Mouse (Mus musculus) MEL (cell line): ENCODE data around the gene Tgfbr3l.

Experiments
- CHD1 ChIP-seq: IDR thresholded peaks from 2 replicates; pipeline ENCODE4 v1.6.1; 2012; ENCODE audit warnings: low read depth, mild to moderate bottlenecking, inconsistent platforms, low read length, improper control_type of control experiment
- CTCF ChIP-seq, 3 experiments: IDR thresholded peaks in 2 of 3; conservative IDR thresholded peaks in 1 of 3; 2 replicates each; pipeline ENCODE4 v1.5.1; 2011 to 2012; ENCODE audit warnings: low read length in 3 of 3, low read depth in 2 of 3, mild to moderate bottlenecking in 2 of 3, improper control_type of control experiment in 1 of 3, inconsistent platforms in 1 of 3, mixed read lengths in 1 of 3, moderate library complexity in 1 of 3; ENCODE audit not compliant: control insufficient read depth in 1 of 3, insufficient read depth in 1 of 3, poor library complexity in 1 of 3, severe bottlenecking in 1 of 3
- EP300 ChIP-seq, 2 experiments: IDR thresholded peaks; 2 replicates each; pipeline ENCODE4 v1.6.1; 2011; ENCODE audit warnings: improper control_type of control experiment in 2 of 2, low read length in 2 of 2, low read depth in 1 of 2, mild to moderate bottlenecking in 1 of 2
- GABPA ChIP-seq: IDR thresholded peaks from 2 replicates; pipeline ENCODE4 v1.6.1; 2012; ENCODE audit warnings: low read depth, mild to moderate bottlenecking, inconsistent platforms, low read length, improper control_type of control experiment, moderate library complexity
- GATA1 ChIP-seq: IDR thresholded peaks from 2 replicates; pipeline ENCODE4 v1.6.1; 2011; ENCODE audit warnings: low read depth, low read length, improper control_type of control experiment
- HCFC1 ChIP-seq: IDR thresholded peaks from 2 replicates; pipeline ENCODE4 v1.6.1; 2012; ENCODE audit warnings: low read depth, mild to moderate bottlenecking, inconsistent platforms, low read length, improper control_type of control experiment, moderate library complexity
- MAX ChIP-seq: IDR thresholded peaks from 2 replicates; pipeline ENCODE4 v1.6.1; 2011; ENCODE audit warnings: low read length, improper control_type of control experiment
- MYC ChIP-seq: IDR thresholded peaks from 2 replicates; pipeline ENCODE4 v1.6.1; 2011; ENCODE audit warnings: low read depth, mild to moderate bottlenecking, low read length, improper control_type of control experiment, moderate library complexity
- POLR2A ChIP-seq, 2 experiments: IDR thresholded peaks; 2 replicates each; pipeline ENCODE4 v1.6.1; 2011 to 2012; ENCODE audit warnings: low read length in 2 of 2, mild to moderate bottlenecking in 2 of 2, control low read depth in 1 of 2, improper control_type of control experiment in 1 of 2, low read depth in 1 of 2, moderate library complexity in 1 of 2; ENCODE audit not compliant: control insufficient read depth in 1 of 2, insufficient read depth in 1 of 2, poor library complexity in 1 of 2
- POLR2AphosphoS5 ChIP-seq: IDR thresholded peaks from 2 replicates; pipeline ENCODE4 v1.6.1; 2012; ENCODE audit warnings: low read depth, borderline replicate concordance, mild to moderate bottlenecking, inconsistent platforms, low read length, moderate library complexity, mixed read lengths
- TAL1 ChIP-seq: IDR thresholded peaks from 2 replicates; pipeline ENCODE4 v1.6.1; 2012; ENCODE audit warnings: mild to moderate bottlenecking, inconsistent platforms, low read length, moderate library complexity, mixed read lengths
- USF1 ChIP-seq: IDR thresholded peaks from 2 replicates; pipeline ENCODE4 v1.6.1; 2014; ENCODE audit warnings: low read depth, mild to moderate bottlenecking, inconsistent platforms, low read length, improper control_type of control experiment, moderate library complexity
- ZC3H11A ChIP-seq: IDR thresholded peaks from 2 replicates; pipeline ENCODE4 v1.6.1; 2012; ENCODE audit warnings: low read depth, mild to moderate bottlenecking, inconsistent platforms, low read length, improper control_type of control experiment

DNA sequence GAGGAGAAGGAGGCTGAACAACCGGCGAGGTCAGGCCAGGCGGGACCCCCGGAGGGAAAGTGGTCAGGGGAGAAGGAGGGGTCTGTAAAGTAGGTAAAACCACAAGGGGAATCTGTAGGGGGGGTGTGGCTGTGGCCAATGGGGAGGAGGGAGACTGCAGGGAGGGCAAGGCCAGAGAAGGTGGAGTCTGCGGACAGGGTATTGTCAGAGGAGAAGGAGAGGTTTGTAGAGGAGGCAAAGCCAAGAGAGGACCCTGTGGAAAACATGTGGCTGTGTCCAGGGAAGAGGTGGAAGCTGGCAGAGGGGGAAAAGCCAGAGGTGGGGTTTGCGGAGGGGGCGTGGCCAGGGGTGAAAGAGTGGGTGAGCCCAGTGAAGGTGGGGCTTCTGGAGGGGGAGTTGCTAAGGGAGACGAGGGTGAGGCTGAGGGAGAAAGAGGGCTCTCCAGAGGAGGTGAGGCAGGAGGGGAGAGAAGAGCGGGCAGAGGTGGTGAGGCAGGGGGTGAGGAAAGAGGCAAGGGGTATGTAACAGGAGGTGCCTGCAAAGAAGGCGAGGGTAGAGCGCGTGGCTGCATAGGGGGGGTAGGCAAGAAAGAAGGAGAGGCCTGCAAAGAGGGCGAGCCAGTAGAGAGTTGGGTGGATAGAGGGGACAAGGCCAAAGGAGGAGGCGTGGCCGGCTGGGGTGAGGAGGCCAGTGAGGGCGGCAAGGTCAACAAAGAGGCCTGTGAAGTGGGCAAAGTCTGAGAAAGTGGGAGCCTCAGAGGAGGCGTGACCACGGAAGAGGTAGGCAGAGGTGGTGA, 34.6 kb upstream of the Tgfbr3l start:
- TF ChIP-seq MYC: no peak
- 0 out of 2 replicates have a peak, but pooled peaks have one; percentile 31 for TF ChIP-seq MAX
- TF ChIP-seq CTCF (IDR thresholded peaks at IDR 0.05 in 2 of 3, conservative IDR thresholded peaks at IDR 0.05 in 1 of 3; ENCODE audit: control insufficient read depth in 1 of 3, insufficient read depth in 1 of 3, low read depth in 2 of 3, low read length in 3 of 3, poor library complexity in 1 of 3, severe bottlenecking in 1 of 3): no peak
- TF ChIP-seq EP300 (IDR thresholded peaks at IDR 0.05; ENCODE audit: low read depth in 1 of 2, low read length in 2 of 2): no peak
- no peak for TF ChIP-seq GABPA
- no peak; a peak in 1 of 4 replicates for TF ChIP-seq POLR2A (IDR thresholded peaks at IDR 0.05; ENCODE audit: control insufficient read depth in 1 of 2, insufficient read depth in 1 of 2, low read depth in 1 of 2, low read length in 2 of 2, poor library complexity in 1 of 2)
- no peak for TF ChIP-seq USF1
- no peak for TF ChIP-seq GATA1
- TF ChIP-seq CHD1: no peak
- TF ChIP-seq HCFC1: 0 out of 2 replicates have a peak, but pooled peaks have one; percentile 4
- no peak for TF ChIP-seq POLR2AphosphoS5
- no peak for TF ChIP-seq ZC3H11A
- TF ChIP-seq TAL1: no peak
